Mouse (Mus musculus): Measurements from ENCODE around the gene Dlx4.

Dlx4 gene

DNA sequence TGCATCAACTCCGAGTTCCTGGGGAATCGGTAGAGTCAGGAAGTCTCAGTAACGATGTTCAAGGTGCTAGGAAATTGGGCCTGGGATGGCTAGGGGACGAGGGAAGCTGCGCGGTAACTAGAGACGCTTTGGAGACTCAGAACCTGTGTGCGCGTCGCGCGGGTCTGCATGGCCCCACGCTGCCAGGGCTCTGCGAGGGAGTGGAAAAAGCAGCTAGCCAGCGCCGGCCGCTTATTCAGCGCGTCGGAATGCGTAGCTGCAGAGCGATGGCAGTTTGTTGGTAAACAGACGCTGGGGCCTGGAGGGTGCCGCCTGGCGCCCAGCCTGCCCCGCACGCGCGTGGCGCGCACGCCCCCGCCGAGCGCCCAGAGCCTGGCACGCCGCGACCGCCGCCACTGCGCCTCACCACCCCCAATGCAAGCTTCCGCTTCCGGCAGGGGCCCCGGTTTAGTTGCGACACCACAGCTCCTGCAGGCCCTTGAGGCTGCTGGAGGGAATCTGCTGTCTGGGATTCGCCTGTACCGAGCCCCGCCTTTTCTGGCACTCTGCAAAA lies at the start of gene Dlx4:
TSS of gene Dlx4 (minus strand) at position 413 of the 553 bp plus-strand sequence.
- DNase-seq (ENCODE audit: low read depth in 2 of 2, low spot score in 2 of 2): peak in 1 of 2 experiments; percentile 5

DNA sequence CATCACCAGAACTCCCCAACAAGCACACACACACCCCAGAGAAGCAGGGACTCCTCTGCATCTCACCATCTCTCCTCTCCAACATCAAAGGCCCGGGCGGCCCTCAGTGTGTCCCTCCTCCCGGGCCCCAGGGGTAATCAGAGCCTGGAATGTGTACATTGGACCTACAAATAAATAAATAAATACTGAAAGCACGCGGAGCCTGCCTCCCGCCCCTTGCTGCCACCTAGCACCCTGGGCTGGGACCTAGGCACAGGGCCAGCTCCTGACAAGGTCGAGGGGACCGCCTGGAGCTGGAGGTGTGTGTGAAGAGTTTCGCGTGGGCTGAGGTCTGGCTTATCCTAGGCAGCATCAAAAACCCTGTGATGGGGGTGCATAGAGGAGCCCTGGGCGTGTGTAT lies 43.8 kb upstream of the Dlx4 start:
- no peak for DNase-seq (ENCODE audit: low read depth in 2 of 2, low spot score in 2 of 2)

DNA sequence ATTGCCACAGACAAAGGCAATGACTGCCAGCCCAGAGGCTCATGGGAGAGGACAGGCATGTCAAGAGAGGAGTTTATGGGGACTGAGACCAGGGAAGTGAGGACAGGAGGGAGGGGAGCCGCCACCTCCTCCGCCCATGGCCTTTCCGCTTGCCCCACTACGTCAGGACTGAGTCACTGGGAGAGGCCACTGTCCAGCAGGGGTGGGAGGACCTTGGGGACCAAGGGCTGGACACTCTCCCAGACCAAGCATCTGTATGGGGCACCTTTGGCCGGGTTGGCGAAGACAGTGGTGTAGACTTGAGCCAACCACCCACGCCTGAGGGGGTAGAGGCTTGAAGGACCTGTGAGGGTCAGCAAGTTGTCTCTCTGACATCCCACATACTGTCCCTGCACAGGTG lies 40.8 kb upstream of the Dlx4 start:
- DNase-seq (ENCODE audit: low read depth in 2 of 2, low spot score in 2 of 2): no peak

DNA sequence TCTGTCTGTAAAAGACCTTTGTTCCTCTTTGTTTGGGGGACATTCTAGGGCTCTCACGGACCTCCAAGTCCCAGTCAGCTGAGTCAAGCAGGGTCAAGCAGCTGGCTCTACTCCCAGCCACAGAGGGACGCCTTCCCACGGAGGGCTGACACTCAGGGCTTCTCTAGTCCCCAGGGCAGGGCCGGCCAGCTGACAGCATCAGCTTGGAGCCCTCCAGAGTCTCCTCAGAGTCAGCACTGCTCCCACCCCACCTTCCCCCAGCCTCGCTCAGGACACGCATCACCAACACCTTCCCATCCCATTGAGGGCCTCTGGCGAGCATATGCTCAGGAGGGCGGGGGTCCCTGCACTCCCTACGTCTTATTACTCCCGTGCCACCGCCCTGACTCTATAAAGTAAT lies 39.6 kb upstream of the Dlx4 start:
- DNase-seq (ENCODE audit: low read depth in 2 of 2, low spot score in 2 of 2): no peak

DNA sequence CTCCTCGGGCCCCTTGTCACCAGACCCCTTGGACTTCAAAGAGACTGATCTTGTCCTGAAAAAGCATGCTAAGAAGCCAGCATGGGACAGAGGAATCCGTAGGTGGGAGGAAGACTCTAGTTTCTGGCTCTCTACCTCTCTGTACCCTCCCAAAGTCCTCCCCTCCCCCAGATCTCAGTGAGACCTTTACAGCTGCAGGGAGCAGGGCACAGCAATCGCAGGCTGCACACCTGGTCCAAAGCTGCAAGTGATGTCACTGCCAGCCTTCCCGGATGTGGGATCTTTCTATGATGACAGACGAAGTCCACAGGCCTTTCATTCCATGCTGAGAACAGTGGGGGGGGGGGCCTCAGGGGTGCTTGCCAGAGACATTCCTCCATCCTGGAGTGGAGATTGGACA lies 38.5 kb upstream of the Dlx4 start:
- no peak for DNase-seq (ENCODE audit: low read depth in 2 of 2, low spot score in 2 of 2)

DNA sequence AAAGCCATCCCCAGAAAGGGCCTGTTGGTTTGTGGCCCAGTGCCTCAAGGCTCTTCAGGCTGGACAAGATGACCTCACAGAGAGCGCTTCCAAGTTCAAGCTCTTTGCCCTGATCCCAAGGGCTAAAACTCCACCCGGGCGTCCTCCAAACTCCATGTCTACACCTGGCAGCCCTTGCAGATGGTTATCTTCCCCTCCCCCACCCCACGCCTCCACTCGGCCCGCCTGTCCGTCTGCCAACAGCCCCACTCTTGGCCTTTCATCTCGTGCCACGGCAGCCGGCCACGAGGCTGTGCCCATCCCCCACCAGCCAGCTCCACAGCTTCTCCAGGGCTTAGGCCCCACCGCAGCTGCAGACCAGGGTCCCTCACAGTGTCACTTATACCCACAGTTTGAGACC lies 33.2 kb upstream of the Dlx4 start:
- no peak for DNase-seq (ENCODE audit: low read depth in 2 of 2, low spot score in 2 of 2)

DNA sequence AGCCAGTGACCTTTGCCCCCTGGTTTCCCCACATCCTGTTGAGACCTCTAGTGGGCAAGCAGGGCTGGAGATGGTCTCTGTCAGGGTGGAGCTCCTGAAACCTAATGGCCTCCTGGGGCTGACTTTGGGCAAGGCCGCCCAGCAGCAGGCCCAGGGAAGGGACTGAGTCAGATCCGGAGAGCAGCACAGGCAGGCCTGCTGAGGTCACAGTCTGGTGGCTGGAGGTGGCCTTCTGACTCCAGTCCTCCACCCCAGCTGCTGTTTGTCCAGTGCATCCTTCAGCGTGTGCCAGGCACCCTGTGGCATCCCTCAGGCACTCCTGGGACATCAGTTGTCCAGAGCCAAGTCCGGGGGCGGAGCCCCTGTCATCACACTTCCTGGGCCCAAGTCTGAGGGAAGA lies 19.8 kb upstream of the Dlx4 start:
- DNase-seq (ENCODE audit: low read depth in 2 of 2, low spot score in 2 of 2): no peak

DNA sequence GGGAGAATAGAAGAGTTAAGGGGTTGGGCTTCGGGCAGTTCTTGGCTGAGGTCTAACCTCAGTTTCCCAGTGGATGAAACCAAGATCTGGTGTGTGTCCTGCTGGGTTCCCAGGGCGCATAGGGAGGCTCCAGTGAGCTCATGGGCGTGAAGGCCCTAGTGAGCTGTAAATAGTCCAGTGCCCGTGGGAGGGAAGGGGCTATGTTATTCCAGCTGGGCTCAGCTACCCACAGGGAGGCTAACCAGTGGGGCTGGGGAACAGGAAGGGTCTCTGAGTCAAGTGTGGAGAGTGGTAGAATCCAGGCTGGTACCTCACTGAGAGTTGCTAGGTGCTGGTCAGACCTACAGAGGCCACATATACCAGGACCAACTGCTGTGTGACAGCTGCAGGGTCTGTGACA lies 15.6 kb upstream of the Dlx4 start:
- DNase-seq (ENCODE audit: low read depth in 2 of 2, low spot score in 2 of 2): no peak

DNA sequence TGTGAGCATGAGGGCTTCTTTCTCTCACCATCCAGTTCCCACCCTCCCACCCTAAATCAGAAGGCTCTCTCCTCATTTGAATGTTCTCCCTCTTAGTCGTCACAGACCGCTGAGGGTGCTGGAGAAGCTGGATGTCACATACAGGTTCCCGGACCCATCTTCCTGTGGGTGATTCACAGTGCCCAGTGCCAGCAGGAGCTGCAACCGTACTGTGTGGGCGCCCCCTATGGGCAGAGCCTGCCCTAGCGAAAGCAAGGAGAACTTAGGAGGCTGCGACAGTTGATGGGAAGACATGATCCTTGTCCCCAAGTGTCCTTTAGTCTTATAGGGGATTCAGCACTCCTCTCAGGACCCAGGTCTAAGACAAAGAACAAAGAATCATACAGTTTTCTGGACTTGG lies 14.6 kb upstream of the Dlx4 start:
- peak in 1 of 2 experiments; percentile 9 for DNase-seq (ENCODE audit: low read depth in 2 of 2, low spot score in 2 of 2)

DNA sequence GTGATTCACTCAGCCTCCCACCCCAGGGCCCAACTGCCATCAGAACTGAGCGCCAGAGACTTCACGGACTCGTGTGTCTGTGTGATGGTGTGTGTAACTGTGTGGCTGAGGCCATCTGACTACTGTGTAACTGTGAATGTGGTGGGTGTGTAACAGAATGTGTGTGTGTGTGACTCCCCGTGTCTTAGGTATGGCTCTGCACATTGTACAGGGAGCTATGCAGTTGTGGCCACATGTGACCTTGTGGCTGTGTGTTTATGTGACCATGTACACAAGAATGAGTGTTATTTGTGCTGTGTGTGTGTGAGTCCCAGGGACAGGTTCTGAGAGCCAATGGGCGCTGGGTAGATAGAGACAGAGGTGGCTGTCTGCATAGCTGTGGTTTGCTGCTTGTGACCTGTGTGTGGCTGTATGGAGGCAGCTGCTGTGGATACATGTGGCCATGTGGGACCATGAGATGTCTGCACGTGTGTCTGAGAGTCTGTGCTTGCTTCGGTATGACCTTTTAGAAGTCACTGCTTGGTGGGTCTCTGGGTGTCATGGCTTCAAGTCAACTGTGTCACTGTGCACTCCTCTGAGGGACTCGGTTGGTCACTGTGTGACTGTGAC lies 13.8 kb upstream of the Dlx4 start:
- no peak for DNase-seq (ENCODE audit: low read depth in 2 of 2, low spot score in 2 of 2)

DNA sequence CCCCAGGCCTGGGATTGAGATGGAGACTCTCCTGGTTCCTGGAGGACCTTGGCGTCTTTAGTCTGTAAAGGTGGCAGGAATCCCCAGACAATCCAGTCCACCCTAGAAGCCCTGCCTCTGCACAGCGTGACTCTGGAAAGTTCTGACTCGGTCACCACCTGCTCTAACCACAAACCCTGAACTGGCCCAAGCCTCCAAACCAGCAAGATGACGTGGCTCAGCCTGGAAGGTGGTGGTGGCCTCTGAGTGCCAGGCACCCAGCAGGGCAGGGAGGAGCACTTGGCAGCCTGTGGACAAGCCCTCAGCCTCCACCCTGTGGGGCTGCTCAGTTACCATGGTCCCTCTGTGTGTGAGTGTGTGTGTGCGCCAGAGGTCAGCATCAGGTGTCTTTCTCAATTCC lies 11.8 kb upstream of the Dlx4 start:
- DNase-seq (ENCODE audit: low read depth in 2 of 2, low spot score in 2 of 2): no peak

DNA sequence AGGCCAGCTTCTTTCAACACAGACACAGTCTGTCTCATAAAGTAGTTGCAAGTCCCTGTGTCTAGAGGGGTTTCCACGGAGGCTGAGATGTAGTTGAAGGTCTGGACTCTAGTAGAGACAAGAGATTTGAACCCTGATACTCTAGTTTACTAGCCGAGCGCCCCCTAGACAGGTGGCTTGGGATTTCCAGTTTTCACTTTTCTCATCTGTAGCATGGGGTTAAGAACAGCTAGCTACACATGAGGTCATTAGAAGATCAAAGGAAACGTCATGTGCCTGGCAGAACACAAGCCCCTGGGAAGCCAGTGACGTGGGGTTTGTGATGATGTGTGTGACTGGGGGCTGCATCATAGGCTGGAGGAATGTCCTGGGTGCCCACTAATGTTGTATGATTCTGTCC lies 11.3 kb upstream of the Dlx4 start:
- DNase-seq (ENCODE audit: low read depth in 2 of 2, low spot score in 2 of 2): no peak

DNA sequence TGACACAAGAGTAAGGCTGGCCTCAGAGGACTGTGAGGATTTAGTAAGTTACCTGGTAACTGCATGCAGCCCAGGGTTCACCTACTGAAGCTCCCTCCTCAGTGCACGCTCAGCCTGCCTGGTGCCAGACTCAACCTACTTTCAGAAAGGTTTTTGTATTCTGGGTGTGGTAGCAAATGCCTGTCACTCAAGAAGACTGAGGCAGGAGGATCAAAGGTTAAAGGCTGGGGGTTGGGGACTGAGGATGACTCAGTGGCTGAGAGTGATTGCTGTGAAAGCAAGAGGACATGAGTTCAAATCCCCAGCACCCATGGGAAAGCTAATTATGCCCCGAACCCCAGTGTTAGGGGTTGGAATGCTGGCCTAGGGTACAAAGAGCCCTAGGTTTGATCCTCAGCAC lies 9.4 kb upstream of the Dlx4 start:
- no peak for DNase-seq (ENCODE audit: low read depth in 2 of 2, low spot score in 2 of 2)

DNA sequence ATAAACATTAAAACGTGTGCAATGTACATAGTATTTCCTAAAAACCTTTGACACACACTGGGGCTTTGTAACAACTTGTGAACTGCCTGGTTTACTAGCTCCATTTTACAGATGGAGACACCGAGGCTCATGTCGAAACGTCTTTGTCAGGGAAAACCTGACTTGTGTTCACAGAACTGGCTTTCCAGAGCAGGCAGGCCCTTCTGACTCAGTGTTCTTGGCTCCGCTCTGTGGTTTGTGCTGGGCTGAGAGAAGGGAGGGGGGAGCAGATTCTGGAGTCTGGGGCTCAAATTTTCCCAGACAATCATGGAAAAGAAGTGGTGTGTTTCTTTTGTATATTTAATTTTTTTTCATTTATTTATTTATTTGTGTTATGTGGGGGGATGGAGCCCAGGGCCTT lies 7.6 kb upstream of the Dlx4 start:
- DNase-seq (ENCODE audit: low read depth in 2 of 2, low spot score in 2 of 2): no peak

DNA sequence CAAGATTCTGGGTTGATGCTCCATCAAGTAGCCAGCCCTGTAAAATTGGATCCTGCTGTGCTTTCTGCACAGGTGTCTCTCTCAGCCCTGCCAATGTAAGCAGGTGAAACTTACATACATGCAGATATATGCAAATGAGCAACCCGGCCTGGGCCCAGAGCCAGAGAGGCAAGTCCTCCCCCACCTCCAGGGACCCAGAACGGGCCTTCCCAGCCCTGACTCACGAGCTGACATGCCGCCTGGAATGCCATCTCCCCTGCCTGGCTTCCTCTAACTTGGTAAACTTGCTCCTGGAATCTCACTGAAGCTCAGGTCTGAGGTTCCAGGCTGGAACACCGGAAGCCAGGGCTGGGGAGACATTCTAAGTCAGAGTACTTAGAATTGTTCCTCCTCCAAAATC lies 7.1 kb upstream of the Dlx4 start:
- no peak for DNase-seq (ENCODE audit: low read depth in 2 of 2, low spot score in 2 of 2)

DNA sequence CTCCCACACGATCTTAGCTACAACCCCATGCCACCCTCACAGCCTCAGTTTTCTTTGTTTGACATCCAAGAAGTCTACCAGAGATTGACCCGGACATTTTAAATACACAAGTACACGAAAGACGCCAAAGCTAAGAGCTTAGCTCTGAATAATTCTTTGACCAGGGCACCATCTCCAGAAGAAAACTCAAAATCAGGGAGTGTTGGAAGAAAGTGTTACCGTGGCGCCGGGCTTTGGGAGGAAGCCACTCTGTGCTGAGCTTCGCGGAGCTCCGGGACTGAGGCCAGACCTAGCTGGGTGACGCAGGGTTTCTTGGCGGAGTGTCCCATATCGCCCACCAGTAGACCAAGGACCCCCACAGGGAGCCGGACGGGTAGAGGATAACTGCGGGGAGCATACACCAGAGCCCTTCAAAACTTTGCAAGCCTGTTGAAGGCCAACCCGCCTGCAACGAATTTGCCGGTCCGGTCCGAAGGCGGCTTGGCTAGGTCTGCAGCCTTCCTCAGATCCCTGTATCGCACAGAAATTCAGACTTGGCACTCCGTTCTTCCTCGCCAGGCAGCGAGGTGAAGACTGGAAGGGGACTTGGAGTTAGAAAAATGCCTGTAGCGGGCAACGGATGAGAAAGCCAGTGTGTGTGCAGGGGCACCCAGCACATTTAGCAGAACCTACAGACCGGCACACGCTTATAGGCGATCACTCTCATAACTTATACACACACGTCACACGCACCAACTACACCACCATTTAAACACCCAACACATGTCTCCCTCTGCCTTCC lies 4.4 kb upstream of the Dlx4 start:
- no peak for DNase-seq (ENCODE audit: low read depth in 2 of 2, low spot score in 2 of 2)

DNA sequence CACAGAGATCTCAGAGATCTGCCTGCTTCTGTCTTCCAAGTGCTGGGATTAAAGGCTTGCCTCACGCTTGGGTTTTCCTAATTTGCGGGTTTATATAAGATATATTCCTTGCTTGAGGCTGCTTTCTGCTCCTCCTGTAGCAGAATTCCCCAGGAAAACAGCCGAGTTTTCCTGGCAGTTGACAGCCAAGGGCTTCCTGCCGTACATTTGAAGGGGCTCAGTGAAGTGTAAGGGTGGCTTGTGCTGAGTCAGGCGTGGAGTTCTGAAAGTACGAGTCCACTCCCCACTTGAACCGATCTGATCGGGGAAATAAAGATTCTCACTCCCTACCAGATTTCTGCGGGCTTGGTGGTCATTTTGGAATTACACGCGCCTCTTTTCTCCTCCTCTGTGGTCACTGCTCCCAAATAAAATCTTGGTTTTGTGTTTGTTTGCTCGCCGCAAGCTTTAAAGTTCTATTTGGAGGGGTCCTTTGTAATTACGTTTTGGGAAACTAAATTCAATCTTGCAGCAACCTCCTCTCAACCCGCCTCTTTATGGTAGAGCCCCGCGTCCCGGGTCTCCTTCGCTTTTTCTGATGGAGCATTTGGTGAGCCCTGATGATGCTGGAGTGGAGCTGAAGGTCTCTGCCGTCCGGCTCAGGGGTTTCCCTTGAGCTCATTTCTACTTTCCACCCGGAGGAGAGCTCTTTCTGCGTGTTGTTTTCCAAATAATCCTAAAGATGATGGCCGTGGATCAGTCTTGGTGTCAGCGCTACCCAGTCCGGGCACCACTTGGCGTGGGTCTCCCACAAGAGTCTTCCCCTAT lies 3.6 kb upstream of the Dlx4 start:
- no peak for DNase-seq (ENCODE audit: low read depth in 2 of 2, low spot score in 2 of 2)

DNA sequence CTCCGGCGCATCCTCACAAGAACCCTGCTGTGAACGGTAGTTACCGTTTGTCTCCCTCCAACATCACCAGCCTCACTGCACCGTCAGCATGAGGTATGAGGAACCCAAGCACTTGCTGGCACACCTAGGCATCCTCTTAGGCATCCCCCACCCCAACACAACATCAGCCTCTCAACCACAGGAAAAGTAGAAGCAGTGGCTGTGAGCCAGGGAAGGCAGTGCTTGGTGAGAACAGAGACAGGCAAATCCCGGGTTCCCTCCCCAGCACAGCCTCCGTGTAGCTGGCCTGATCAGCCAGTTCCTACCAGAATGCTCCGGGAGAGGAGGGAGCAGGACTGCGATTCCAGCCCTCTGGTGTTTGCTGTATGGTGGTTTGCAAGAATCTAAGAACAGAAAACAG lies 2.7 kb upstream of the Dlx4 start:
- DNase-seq (ENCODE audit: low read depth in 2 of 2, low spot score in 2 of 2): no peak

DNA sequence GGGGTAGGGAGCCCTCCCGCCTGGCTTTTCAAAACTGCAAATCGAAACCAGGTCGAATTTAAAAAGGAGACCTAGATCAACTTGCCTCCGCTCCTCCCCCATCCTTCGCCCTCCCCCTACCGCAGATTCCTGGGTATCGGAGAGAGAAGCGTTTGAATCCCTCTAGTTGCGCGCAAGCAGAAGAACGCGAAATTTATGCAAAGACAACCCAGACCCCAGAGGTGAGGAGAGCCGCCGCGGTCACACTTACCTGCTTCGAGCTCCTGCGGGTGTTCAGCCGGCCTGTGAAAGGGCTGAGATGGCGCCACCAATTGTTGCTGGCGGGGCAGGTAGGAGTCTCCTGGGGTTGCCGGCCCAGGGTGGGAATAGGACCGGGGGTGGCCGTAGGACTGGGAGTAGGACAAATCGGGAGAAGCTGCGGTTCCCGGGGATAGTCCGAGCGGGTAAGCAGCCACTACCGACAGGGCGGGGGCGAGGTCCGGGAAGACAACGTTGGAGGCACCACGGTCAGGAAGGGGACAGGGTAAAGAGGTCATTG lies 1.0 kb downstream of the Dlx4 start:
- DNase-seq (ENCODE audit: low read depth in 2 of 2, low spot score in 2 of 2): no peak

DNA sequence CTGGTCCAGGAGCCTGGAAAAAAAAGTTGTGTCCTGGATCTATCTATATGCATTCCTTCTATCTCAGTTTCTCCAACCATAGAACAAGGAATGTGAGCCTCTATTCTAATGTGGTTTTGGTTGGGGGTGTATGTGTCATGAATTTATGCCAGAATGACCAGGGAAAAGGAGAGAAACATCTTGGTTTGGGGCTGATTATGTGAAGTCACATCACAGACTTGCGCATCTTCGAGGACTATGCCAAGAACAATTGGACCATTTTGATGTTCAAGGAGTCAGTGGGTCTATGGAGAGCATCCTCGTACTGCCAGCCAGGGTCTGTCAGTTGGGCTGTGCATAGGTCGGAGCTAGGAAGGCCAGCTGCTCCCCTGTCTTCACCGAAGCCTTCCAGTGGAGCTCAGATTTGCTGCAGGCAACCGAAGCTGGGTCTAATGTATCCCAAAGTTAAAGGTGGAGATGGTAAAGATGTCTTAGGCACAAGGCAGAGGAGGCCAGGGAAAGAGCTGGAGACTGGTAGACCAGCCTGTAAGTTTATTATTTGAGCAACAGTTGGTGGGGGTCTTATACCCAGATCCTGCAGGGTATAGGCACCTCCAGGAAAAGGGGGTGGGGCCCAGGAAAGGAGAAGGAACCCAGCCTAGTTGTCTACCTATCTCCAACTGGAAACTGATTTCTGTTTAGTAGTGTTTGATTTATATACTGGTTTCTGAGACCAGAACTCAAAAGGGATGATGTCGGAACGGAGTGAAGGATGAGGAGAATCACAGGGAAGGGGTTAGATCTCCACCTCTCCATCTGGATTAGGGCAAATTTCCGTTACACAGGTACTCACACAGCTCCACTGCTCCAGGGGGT lies 1.7 kb downstream of the Dlx4 start:
- no peak for DNase-seq (ENCODE audit: low read depth in 2 of 2, low spot score in 2 of 2)

DNA sequence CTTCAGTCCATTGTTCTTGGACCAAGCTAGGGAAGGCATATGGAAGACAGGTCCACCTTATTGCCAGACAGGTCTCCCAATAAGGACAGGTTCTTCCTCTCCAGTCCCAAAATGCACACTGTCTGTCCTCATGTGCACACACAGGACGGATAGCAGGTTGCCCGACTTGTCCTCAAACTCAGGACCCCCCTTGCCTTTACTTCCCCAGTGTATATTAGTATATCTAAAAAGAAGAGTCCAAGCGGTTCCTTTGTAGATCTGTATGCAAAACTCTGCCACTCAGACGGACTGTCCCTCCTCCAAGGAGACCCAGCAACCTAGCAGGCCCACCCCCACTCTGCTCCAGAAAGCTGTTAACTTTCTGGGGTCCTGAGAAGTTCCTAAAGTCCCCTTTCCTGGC lies 2.4 kb downstream of the Dlx4 start:
- no peak for DNase-seq (ENCODE audit: low read depth in 2 of 2, low spot score in 2 of 2)

Measured in CD8-positive naive resting alpha-beta T cell, adult 2 months (primary cell).